Mouse (Mus musculus) limb, embryonic 13.5 days (tissue): Measurements from ENCODE around the gene 1700020N15Rik. TPM values are rescaled to one million over a fixed set of nuclear protein-coding genes. Genes with fewer than 3 reads are reported as not detected.
"Not testable (repeated sequence)": the region's sequence is repeated elsewhere in the genome, so short reads cannot be mapped to it uniquely, and the experiment has no call there.

Experiments
- ATAC-seq: fragments of 200-750 bp; cut with Nextera tagmentation; 2 replicates; pipeline ENCODE4 v1.8.0; 2017; ENCODE audit warnings: low read depth, moderate number of reproducible peaks, moderate TSS enrichment; ENCODE audit not compliant: low FRiP score
- H3K27ac ChIP-seq: fragments of 300-500 bp; sonication (generic); 2 replicates; pipeline ENCODE4 v1.5.1; 2015; ENCODE audit warnings: inconsistent platforms, mild to moderate bottlenecking, moderate library complexity
- H3K27me3 ChIP-seq: fragments of 300-500 bp; sonication (generic); 2 replicates; pipeline ENCODE4 v1.6.1; 2015; ENCODE audit warnings: mild to moderate bottlenecking, inconsistent platforms
- H3K36me3 ChIP-seq: fragments of 300-500 bp; sonication (generic); 2 replicates; pipeline ENCODE4 v1.6.1; 2015; ENCODE audit warnings: inconsistent platforms, mild to moderate bottlenecking, moderate library complexity
- H3K4me1 ChIP-seq: fragments of 300-500 bp; sonication (generic); 2 replicates; pipeline ENCODE4 v1.6.1; 2015; ENCODE audit warnings: inconsistent platforms
- H3K4me2 ChIP-seq: fragments of 300-500 bp; sonication (generic); replicated peaks from 2 replicates; pipeline ENCODE4 v1.6.1; 2015; ENCODE audit warnings: inconsistent platforms, mild to moderate bottlenecking, moderate library complexity
- H3K4me3 ChIP-seq: fragments of 300-500 bp; sonication (generic); 2 replicates; pipeline ENCODE4 v1.5.1; 2015; ENCODE audit warnings: moderate library complexity, mild to moderate bottlenecking, inconsistent platforms
- H3K9ac ChIP-seq: fragments of 300-500 bp; sonication (generic); 2 replicates; pipeline ENCODE4 v1.6.1; 2015; ENCODE audit warnings: mild to moderate bottlenecking, inconsistent platforms
- H3K9me3 ChIP-seq: fragments of 300-500 bp; sonication (generic); 2 replicates; pipeline ENCODE4 v1.6.1; 2016; ENCODE audit warnings: inconsistent platforms
- WGBS: fragments of 180-500 bp; shearing (Covaris S2); methylation state at CpG from one replicate; pipeline ENCODE4 v1.1.7; 2015; 5-methylcytosine and 5-hydroxymethylcytosine counted together
- polyA plus RNA-seq: library from polyadenylated mRNA; unstranded; fragments of >200 nt; fragmentation: Nextera tagmentation; extraction: Ambion mirVana; gene quantifications from 2 replicates; pipeline ENCODE4 v1.2.1, GENCODE M21; 2015

The 1700020N15Rik gene
- polyA plus RNA-seq = not detected in 2 replicates

GRCm38 (mm10) chrX:69945000-69945399 is at the start of gene 1700020N15Rik:
1700020N15Rik (plus strand) TSS chrX:69945300.
- 75% methylated on average over 5 of the region's 5 CpGs for WGBS
- not testable (repeated sequence) for H3K27me3 ChIP-seq, H3K4me2 ChIP-seq, H3K9ac ChIP-seq, ATAC-seq, H3K27ac ChIP-seq, H3K4me3 ChIP-seq, H3K36me3 ChIP-seq, H3K9me3 ChIP-seq, H3K4me1 ChIP-seq

DNA sequence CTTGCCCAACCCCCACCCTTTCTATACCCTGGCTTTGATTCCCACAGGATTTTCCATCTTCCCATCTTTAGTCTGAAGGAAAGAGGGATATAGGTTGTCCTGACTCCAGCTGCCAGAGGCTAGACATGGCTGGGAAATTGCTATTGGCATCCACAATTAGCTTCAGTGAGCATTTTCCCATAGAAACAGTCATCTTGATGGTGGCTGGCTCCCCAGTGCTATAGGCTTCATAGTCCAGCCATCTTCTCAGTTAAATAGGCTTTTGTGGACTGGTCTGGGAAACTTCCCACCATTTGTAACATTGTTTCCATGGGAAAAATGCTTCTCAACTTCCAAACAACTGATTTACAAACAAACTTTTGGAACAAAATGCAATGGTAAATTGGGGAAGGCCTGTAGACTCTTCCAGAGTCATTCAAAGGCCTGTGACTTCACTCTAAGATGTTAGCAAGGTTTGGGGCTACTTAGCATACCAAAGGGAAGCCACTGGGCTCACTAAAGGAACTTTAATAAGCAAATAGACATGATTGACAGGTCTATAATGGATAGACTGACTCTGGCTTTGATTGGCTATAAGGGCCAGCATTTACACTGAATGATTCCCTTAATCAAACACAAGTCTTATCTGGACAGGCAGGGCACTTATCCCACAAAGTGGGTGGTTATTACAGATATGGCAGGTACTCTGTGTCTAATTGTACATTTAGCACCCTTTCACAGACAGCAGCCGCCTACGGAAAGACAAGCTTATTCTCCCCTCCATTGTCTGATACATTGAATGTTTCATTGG is 31.9 kb downstream of the 1700020N15Rik start:
- no peaks in the 10 kb centered on the region for H3K9me3 ChIP-seq
- no peak overlapping the region for H3K4me2 ChIP-seq
- WGBS = 88% methylated on average over 2 of the region's 2 CpGs
- no peaks in the 10 kb centered on the region for H3K4me1 ChIP-seq
- H3K27ac ChIP-seq = no peak overlapping the region
- no peak overlapping the region for H3K4me3 ChIP-seq
- H3K27me3 ChIP-seq = no peaks in the 10 kb centered on the region
- no peak for ATAC-seq
- H3K9ac ChIP-seq = no peak overlapping the region
- no peaks in the 10 kb centered on the region for H3K36me3 ChIP-seq
